Mouse (Mus musculus) stomach, embryonic 14.5 days (tissue): Measurements from ENCODE around the gene Metrn. TPM values are rescaled to one million over a fixed set of nuclear protein-coding genes. Genes with fewer than 3 reads are reported as not detected.
A peak's percentile ranks its signal among the peaks of the same experiment; 100 is the strongest.

Source experiments
- ATAC-seq: fragments of 200-750 bp; cut with Nextera tagmentation; 2 replicates; pipeline ENCODE4 v1.8.0; 2017; ENCODE audit warnings: low read depth, moderate TSS enrichment; ENCODE audit not compliant: insufficient number of reproducible peaks, insufficient read depth, low FRiP score
- H3K27ac ChIP-seq: fragments of 300-500 bp; sonication (generic); 2 replicates; pipeline ENCODE4 v1.5.1; 2014; ENCODE audit warnings: mild to moderate bottlenecking, low read length, moderate library complexity, mixed read lengths
- H3K27me3 ChIP-seq: fragments of 300-500 bp; sonication (generic); 2 replicates; pipeline ENCODE4 v1.6.1; 2014; ENCODE audit warnings: low read length, control low read depth, mixed read lengths; ENCODE audit not compliant: control insufficient read depth, insufficient read depth
- H3K36me3 ChIP-seq: fragments of 300-500 bp; sonication (generic); 2 replicates; pipeline ENCODE4 v1.6.1; 2014; ENCODE audit warnings: mild to moderate bottlenecking, control low read depth, low read length, moderate library complexity, mixed read lengths; ENCODE audit not compliant: control insufficient read depth, insufficient read depth
- H3K4me1 ChIP-seq: fragments of 300-500 bp; sonication (generic); 2 replicates; pipeline ENCODE4 v1.6.1; 2014; ENCODE audit warnings: low read length, control low read depth, mixed read lengths; ENCODE audit not compliant: control insufficient read depth, insufficient read depth
- H3K4me2 ChIP-seq: fragments of 300-500 bp; sonication (generic); replicated peaks from 2 replicates; pipeline ENCODE4 v1.6.1; 2014; ENCODE audit warnings: low read depth, low read length, control low read depth
- H3K4me3 ChIP-seq: fragments of 300-500 bp; sonication (generic); 2 replicates; pipeline ENCODE4 v1.5.1; 2014; ENCODE audit warnings: low read depth, low read length, control low read depth
- H3K9ac ChIP-seq: fragments of 300-500 bp; sonication (generic); replicated peaks from 2 replicates; pipeline ENCODE4 v1.6.1; 2014; ENCODE audit warnings: low read depth, mild to moderate bottlenecking, control low read depth, low read length, moderate library complexity, mixed read lengths
- H3K9me3 ChIP-seq: fragments of 300-500 bp; sonication (generic); 2 replicates; pipeline ENCODE4 v1.6.1; 2016; ENCODE audit warnings: low read depth, low read length, control low read depth; ENCODE audit not compliant: control insufficient read depth
- WGBS: fragments of 180-500 bp; shearing (Covaris S2); extraction: QIAGEN DNeasy Blood & Tissue Kit; methylation state at CpG from one replicate; pipeline ENCODE4 v1.1.7; 2014; 5-methylcytosine and 5-hydroxymethylcytosine counted together
- polyA plus RNA-seq: library from polyadenylated mRNA; unstranded; fragments of >200 nt; fragmentation: Nextera tagmentation; extraction: Ambion mirVana; gene quantifications from 2 replicates; pipeline ENCODE4 v1.2.1, GENCODE M21; 2014

The Metrn gene
- polyA plus RNA-seq, 1 experiment from 2014 or later, result 8.7 TPM

DNA sequence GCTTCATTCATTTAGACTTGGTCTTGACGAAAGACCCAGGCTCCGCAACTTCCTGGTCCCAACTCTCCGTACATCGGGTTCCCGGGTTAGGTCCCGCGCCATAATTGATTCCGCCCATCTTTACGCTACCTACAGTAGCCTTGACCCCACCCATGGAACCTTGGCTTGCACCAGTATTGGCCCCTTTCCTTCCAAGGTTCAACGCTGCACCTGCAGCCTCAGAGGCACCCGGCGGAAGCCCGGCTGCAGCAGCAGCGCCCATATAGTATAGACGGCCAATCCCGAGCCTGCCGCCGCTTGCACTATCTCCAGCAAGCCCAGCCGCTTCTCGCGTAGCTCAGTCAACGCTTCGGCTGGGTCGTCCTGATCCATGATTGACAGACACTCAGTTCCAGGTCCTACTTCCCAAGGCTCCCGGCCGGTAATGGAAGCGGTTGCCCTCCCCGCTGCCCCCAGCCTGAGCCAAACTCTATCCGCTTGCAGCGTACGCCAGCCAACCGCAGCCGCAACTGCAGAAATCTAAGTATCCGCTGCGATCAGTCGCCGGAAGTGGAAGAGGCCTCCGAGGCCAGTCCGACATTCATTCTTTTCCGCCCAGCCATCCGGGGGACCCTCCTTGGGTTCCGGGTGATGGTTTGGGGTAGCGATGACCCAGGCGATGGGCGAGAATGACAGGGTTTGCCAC, 5.0 kb downstream of the Metrn start:
- Histone ChIP-seq H3K4me3 (peak overlapping the region; percentile 85), H3K9me3 (no peaks in the 10 kb centered on the region), H3K4me1 (peaks cover 33% of the 10 kb centered on the region), H3K27me3 (no peaks in the 10 kb centered on the region), H3K36me3 (peaks cover 11% of the 10 kb centered on the region), H3K27ac (peak overlapping the region; percentile 98), H3K4me2 (peak overlapping the region; percentile 85), H3K9ac (peak overlapping the region; percentile 54)
- under 1% methylated on average over 45 of the region's 45 CpGs for WGBS
- peak; percentile 59; the same call in 1 of the 2 replicates for ATAC-seq

DNA sequence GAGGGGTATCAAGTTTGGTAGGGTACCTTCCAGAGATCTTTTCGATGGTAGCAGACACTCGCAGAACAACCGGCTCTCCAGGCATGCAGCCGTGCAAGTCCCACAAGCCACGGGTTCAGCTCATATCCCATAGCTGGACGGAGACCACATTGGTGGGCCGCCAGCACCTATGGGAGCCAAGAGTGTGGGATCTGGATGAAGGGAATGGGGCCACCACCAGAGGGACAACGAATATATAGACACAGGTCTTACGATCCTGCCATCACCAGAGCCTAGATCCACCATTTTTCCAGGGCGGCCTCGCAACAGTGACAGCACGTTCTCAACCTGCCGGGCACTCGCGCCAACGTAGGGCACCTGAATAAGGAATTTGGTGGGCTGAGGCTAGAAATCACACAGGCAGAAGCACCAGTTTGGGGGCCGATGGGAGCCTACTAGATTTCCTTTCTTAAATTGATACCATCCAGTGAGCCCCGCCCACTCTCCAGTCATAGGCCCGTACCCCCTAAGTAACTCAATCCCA, 5.6 kb downstream of the Metrn start:
- no peak for ATAC-seq
- Histone ChIP-seq H3K4me3 (peak overlapping the region; percentile 85), H3K27ac (no peak overlapping the region; the same call in 1 of the 2 replicates), H3K4me1 (peaks cover 33% of the 10 kb centered on the region), H3K4me2 (peak overlapping the region; percentile 85), H3K9me3 (no peaks in the 10 kb centered on the region), H3K9ac (peak overlapping the region; percentile 54; the same call in 1 of the 2 replicates), H3K27me3 (no peaks in the 10 kb centered on the region), H3K36me3 (peaks cover 11% of the 10 kb centered on the region)
- WGBS, result 25% methylated on average over 19 of the region's 19 CpGs

DNA sequence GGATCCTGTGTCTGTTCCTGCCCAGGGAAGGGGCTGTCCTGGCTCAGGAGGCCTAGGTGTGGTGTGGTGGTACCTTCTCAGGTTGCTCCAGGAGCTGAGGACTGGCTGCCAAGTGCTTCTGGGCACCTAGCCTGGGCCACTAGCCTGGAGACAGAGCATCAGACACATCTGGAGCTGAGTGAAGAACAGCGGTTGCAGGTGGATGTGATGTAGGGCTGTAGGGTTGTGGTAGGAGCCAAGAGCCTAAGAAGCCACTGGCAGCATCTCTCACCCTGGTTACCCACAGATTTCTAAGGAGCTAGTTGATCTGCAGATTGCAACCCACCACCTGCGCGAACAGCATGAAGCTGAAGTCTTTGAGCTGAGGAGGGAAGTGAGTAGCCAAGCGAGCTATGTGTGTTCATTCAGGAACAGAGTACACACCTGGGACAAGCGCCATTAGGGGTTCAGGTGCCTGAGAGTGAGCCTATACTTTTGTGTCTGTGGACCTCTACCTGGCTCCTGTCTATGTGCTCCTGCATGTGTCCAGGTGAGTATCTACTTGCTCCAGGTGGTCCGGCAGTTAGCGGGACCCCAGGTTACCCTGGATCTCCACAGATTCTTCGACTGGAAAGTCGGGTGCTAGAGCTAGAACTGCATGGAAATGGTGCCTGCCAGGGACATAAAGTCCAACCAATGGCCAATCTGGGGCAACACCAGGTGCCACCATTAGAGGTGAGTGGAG, 10.0 kb downstream of the Metrn start:
- 94% methylated on average over 9 of the region's 9 CpGs for WGBS
- Histone ChIP-seq H3K36me3 (peaks cover 25% of the 10 kb centered on the region), H3K27ac (no peak overlapping the region), H3K27me3 (no peaks in the 10 kb centered on the region), H3K4me1 (peaks cover 19% of the 10 kb centered on the region), H3K4me3 (no peak overlapping the region), H3K4me2 (no peak overlapping the region), H3K9ac (no peak overlapping the region), H3K9me3 (no peaks in the 10 kb centered on the region)
- no peak for ATAC-seq

- Histone ChIP-seq H3K36me3 (peaks cover 32% of the 10 kb centered on the region), H3K27me3 (no peaks in the 10 kb centered on the region), H3K9ac (peak within 1 kb of the TSS; percentile 43), H3K27ac (peak within 1 kb of the TSS; percentile 77), H3K4me1 (peaks cover 16% of the 10 kb centered on the region), H3K9me3 (no peaks in the 10 kb centered on the region), H3K4me2 (peak within 1 kb of the TSS; percentile 92), H3K4me3 (peak within 1 kb of the TSS; percentile 67)
- WGBS, result 77% methylated on average over 3 of the region's 3 CpGs
- ATAC-seq, result no peak
Measured at GRCm38 (mm10) chr17:25786280-25786679, 10.7 kb downstream of the Metrn start, which contains the start of gene Ccdc78. TSS of gene Ccdc78 (plus strand) at chr17:25786580.

DNA sequence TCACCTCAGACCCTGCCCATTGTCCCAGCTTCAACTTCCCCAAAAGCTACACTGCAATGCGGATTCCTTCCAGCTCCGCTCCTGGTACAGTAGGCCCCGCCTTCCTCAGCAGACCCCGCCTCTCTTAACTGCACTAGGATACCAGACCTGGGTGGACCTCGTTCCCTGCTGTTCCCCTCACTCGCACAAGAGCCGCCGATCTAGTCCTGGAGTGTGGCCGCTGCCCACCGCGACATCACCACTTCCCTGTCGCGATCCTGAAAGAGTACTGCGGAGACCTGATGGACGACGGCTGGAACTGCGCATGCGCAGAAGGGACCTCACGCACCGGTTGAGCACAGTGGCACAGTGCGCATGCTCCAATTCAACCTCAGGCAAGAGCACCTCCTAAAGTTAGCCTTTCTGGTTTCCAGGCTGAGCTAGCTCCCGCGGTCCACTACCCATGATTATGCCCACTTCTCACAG, 11.6 kb downstream of the Metrn start, which contains the start of gene Haghl:
TSS of gene Haghl (minus strand) at position 393 of the 465 bp plus-strand sequence.
- peak within 1 kb of the TSS; percentile 43 for H3K9ac ChIP-seq
- H3K4me2 ChIP-seq, result peak within 1 kb of the TSS; percentile 92
- 1% methylated on average over 23 of the region's 23 CpGs for WGBS
- H3K9me3 ChIP-seq, result no peaks in the 10 kb centered on the region
- peak within 1 kb of the TSS; percentile 67 for H3K4me3 ChIP-seq
- peaks cover 8% of the 10 kb centered on the region for H3K4me1 ChIP-seq
- peak; percentile 80 for ATAC-seq
- peaks cover 37% of the 10 kb centered on the region for H3K36me3 ChIP-seq
- H3K27ac ChIP-seq, result peak within 1 kb of the TSS; percentile 77
- H3K27me3 ChIP-seq, result no peaks in the 10 kb centered on the region

- Histone ChIP-seq H3K9me3 (no peaks in the 10 kb centered on the region), H3K36me3 (peaks cover 29% of the 10 kb centered on the region), H3K27ac (no peak overlapping the region; the same call in 1 of the 2 replicates), H3K27me3 (no peaks in the 10 kb centered on the region), H3K4me1 (peaks cover 8% of the 10 kb centered on the region), H3K9ac (peak overlapping the region; percentile 43; the same call in 1 of the 2 replicates), H3K4me2 (peak overlapping the region; percentile 92), H3K4me3 (peak overlapping the region; percentile 67)
- no peak for ATAC-seq
- WGBS, result 76% methylated on average over 15 of the region's 15 CpGs
Measured at GRCm38 (mm10) chr17:25783861-25784574, 12.9 kb downstream of the Metrn start.

DNA sequence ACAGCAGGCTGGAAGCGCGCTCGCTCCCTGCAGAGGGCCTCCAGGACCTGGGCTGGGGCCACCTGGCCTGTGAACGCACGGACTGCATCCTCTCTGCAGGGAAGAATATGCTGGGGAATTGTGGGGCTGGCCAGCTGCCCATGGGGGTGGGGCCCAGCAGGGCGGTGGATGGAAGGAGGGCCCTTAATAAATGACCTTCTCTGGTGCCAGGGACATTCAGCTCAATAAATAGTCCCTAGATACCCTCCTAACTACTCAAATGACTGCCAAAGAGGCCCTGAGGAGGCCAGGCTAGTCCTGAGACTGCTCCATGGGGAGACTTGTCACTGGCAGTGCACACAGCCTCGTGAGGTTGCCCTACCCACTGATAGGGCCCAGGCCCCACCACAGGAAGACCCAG, 13.8 kb downstream of the Metrn start:
- 74% methylated on average over 7 of the region's 7 CpGs for WGBS
- Histone ChIP-seq H3K9me3 (no peaks in the 10 kb centered on the region), H3K27ac (no peak overlapping the region), H3K4me3 (no peak overlapping the region), H3K27me3 (no peaks in the 10 kb centered on the region), H3K9ac (no peak overlapping the region), H3K36me3 (peaks cover 28% of the 10 kb centered on the region), H3K4me2 (no peak overlapping the region), H3K4me1 (peaks cover 8% of the 10 kb centered on the region)
- ATAC-seq, result no peak

DNA sequence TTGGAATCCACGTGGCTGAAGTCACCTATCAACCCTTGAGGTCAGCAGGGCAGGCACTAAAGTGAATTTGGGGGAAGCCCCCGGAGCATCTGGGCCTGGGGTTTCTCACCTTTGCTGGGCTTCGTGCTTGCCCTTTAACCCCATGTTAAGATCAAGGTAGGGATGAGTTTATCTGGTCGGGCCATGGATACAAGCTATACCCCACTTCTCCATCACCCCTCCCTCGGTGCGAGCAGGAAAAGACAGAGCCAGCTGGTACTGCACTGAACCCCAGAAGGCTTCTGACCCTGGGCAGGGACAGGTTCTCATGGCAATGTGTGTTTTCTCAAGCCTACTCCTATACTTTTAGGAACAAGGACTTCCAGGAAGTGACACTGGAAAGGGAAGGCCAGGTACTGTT, 15.6 kb downstream of the Metrn start:
- Histone ChIP-seq H3K27ac (no peak overlapping the region), H3K4me2 (no peak overlapping the region), H3K9ac (no peak overlapping the region), H3K4me3 (no peak overlapping the region), H3K4me1 (peaks cover 8% of the 10 kb centered on the region), H3K36me3 (peaks cover 28% of the 10 kb centered on the region), H3K9me3 (no peaks in the 10 kb centered on the region), H3K27me3 (no peaks in the 10 kb centered on the region)
- WGBS, result 62% methylated on average over 6 of the region's 6 CpGs
- no peak for ATAC-seq
